Mouse (Mus musculus) 3134 (cell line): ENCODE results near the gene 9230110F15Rik.
"Not testable (repeated sequence)": the region's sequence is repeated elsewhere in the genome, so short reads cannot be mapped to it uniquely, and the experiment has no call there.

Experiments used
- DNase-seq: peaks from one replicate; pipeline ENCODE4 v3.0.0-alpha.2; 2011; ENCODE audit warnings: low spot score; ENCODE audit not compliant: insufficient read length; ENCODE audit errors: extremely low read depth

The 9230110F15Rik gene

GRCm38 (mm10) chr9:35844050-35844449 is at the start of gene 9230110F15Rik:
Gene 9230110F15Rik (minus strand): TSS chr9:35844150.
- DNase-seq: no peak

GRCm38 (mm10) chr9:35893112-35893511 is 49.2 kb upstream of the 9230110F15Rik start:
- DNase-seq: not testable (repeated sequence)

GRCm38 (mm10) chr9:35817881-35818280 is 26.1 kb downstream of the 9230110F15Rik start:
- not testable (repeated sequence) for DNase-seq

GRCm38 (mm10) chr9:35798146-35798545 is 45.8 kb downstream of the 9230110F15Rik start:
- DNase-seq: no peak

- no peak for DNase-seq
Observed at GRCm38 (mm10) chr9:35790001-35790400, 53.9 kb downstream of the 9230110F15Rik start, which contains the start of the genes Gm27235 and D730048I06Rik. Gene Gm27235 (minus strand): TSS chr9:35790101. Gene D730048I06Rik (minus strand): TSS chr9:35790112.
